Mouse (Mus musculus) embryonic fibroblast, embryonic 13.5 days (primary cell): Measurements from ENCODE around the gene Alx1. TPM values are rescaled to one million over a fixed set of nuclear protein-coding genes. Genes with fewer than 3 reads are reported as not detected.

Source experiments
- H3K27ac ChIP-seq: 2 replicates; pipeline ENCODE4 v1.5.1; 2012; ENCODE audit warnings: low read length, control low read depth, inconsistent platforms; ENCODE audit not compliant: insufficient read depth
- H3K4me1 ChIP-seq: 2 replicates; pipeline ENCODE4 v1.6.1; 2011; ENCODE audit warnings: low read length; ENCODE audit not compliant: control insufficient read depth, insufficient read depth
- H3K4me3 ChIP-seq: 2 replicates; pipeline ENCODE4 v1.5.1; 2011; ENCODE audit warnings: mild to moderate bottlenecking, control low read depth, low read length; ENCODE audit not compliant: insufficient read depth
- CTCF ChIP-seq: IDR thresholded peaks from 2 replicates; pipeline ENCODE4 v1.5.1; 2011; ENCODE audit warnings: mild to moderate bottlenecking, control low read depth, low read length, moderate library complexity, borderline replicate concordance; ENCODE audit not compliant: insufficient read depth
- POLR2A ChIP-seq: IDR thresholded peaks from 2 replicates; pipeline ENCODE4 v1.6.1; 2011; ENCODE audit warnings: low read depth, mild to moderate bottlenecking, control low read depth, low read length, moderate library complexity
- polyA plus RNA-seq: library from polyadenylated mRNA; stranded (reverse); fragments of >200 nt; gene quantifications from 2 replicates; pipeline ENCODE4 v1.2.4, GENCODE M21; 2011; ENCODE audit warnings: low read depth; ENCODE audit not compliant: missing spikeins, insufficient read length

The Alx1 gene
- polyA plus RNA-seq, 1 experiment: 18.7 TPM

DNA sequence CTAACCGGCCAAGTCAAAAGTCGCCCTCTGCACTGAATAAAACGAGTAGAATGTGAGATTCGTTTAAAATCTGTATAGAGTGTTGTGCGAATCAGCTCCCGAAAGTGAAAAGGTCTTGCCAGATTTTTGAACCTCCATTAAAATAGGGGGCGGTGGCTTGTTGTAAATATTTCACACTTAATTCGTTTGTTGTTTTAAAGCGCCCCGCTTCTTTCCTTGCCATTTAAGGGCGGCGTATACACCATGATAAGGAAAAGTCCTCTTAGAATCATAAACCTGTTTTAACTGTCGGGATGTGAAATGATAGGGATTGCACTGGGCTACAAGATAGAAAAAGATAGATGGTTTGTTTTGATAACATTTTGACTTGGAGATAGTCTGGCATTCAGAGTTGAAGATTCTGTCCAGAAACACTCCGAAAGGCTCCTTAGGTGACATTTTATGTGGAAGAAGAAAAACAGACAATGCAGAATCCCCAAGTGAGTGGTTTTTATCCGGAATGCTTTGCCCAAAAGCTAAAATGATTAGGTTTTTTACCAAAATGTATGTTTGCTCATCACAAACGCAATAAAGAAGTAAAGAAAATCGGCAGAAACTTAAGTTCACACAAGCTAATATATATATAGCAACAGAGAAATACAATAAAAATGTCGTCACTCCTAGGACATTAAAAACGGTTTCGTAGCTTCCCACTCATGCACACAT lies 2.6 kb downstream of the Alx1 start:
- Histone ChIP-seq H3K27ac (peak overlapping the region; percentile 30; the same call in 1 of the 2 replicates), H3K4me3 (peak overlapping the region; percentile 61), H3K4me1 (no peaks in the 10 kb centered on the region)
- TF ChIP-seq POLR2A: no peak
- no peak for TF ChIP-seq CTCF

GRCm38 (mm10) chr10:103026636-103027225 lies 3.3 kb downstream of the Alx1 start:
- H3K4me3 ChIP-seq: peak overlapping the region; percentile 48
- no peak overlapping the region for H3K27ac ChIP-seq
- TF ChIP-seq POLR2A (no peak), CTCF (no peak)
- no peaks in the 10 kb centered on the region for H3K4me1 ChIP-seq

DNA sequence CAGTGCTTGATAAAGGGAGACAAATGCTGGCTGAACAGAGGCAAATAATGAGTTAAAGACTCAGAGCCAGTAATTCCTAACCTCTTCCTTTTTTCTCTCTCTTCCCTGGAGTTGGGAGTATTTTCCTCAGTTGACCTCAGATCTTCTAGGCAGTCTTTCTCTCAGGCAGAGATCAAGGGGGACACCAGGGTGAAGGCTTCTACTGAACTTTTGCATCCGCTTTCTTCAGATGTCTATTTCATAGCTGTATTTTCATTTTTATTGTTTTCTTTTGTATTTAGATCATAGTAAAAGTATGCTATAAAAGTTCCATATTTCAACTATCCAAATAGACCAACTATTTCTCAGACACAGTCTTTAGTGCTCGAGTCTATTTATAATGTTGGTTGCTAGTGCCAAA lies 27.5 kb downstream of the Alx1 start:
- no peak overlapping the region for H3K27ac ChIP-seq
- TF ChIP-seq CTCF (no peak), POLR2A (no peak)
- H3K4me3 ChIP-seq: no peak overlapping the region
- H3K4me1 ChIP-seq: no peaks in the 10 kb centered on the region

DNA sequence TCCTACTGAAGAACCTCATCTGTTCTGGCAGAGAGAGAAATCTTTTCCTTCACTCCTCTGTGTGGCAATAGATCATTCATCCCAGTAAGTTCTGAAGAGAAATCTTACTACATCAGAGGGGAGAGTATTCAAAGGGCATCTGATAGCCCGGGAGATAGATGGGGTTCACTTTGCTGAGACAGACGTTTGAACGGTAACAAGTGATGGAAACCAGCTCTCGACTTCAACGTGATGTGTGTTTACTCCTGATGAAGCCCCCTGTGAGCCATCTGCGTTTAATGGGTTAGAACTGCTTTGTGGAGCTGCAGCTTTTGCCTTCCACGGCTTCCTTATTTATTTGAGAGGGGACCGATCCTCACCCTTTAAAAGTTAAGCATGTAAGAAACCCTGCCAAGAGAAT lies 29.1 kb downstream of the Alx1 start:
- no peaks in the 10 kb centered on the region for H3K4me1 ChIP-seq
- no peak overlapping the region for H3K27ac ChIP-seq
- no peak for TF ChIP-seq POLR2A
- TF ChIP-seq CTCF: no peak
- no peak overlapping the region for H3K4me3 ChIP-seq

GRCm38 (mm10) chr10:102999584-102999983 lies 30.4 kb downstream of the Alx1 start:
- H3K4me1 ChIP-seq: no peaks in the 10 kb centered on the region
- H3K4me3 ChIP-seq: no peak overlapping the region
- no peak overlapping the region for H3K27ac ChIP-seq
- TF ChIP-seq POLR2A (no peak), CTCF (no peak)

GRCm38 (mm10) chr10:102975106-102975505 lies 54.9 kb downstream of the Alx1 start:
- H3K4me1 ChIP-seq: no peaks in the 10 kb centered on the region
- H3K4me3 ChIP-seq: no peak overlapping the region
- no peak overlapping the region for H3K27ac ChIP-seq
- no peak for TF ChIP-seq CTCF

DNA sequence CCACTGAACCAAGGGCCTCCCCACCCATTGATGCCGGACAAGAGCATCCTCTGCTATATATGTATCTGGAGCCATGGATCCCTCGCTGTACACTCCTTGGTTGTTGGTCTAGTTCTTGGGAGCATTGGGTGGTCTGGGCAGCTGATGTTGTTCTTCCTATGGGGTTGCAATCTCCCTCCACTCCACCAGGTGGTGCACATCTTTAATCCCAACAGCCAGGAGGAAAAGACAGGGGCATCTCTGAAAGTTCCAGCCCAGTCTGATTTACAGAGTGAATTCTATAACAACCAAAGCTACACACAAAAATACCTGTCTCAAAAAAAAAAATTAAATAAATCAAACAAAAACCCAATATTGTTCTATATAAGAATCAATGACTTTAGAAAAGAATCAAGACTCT lies 70.4 kb downstream of the Alx1 start:
- no peaks in the 10 kb centered on the region for H3K4me1 ChIP-seq
- H3K27ac ChIP-seq: no peak overlapping the region
- H3K4me3 ChIP-seq: no peak overlapping the region
- TF ChIP-seq CTCF: no peak
- TF ChIP-seq POLR2A: no peak

Other genes with a start within 250 kb of the Alx1 start
- 0.67 TPM in 1 of 2 replicates, not detected in the other for gene Lrriq1, start 206.1 kb upstream of the Alx1 start, polyA plus RNA-seq